Mouse (Mus musculus): ENCODE results near the gene Pon3. TPM values are rescaled to one million over a fixed set of nuclear protein-coding genes. Genes with fewer than 3 reads are reported as not detected.

Gene Pon3
- polyA plus RNA-seq, 1 experiment = 11.4 TPM

DNA sequence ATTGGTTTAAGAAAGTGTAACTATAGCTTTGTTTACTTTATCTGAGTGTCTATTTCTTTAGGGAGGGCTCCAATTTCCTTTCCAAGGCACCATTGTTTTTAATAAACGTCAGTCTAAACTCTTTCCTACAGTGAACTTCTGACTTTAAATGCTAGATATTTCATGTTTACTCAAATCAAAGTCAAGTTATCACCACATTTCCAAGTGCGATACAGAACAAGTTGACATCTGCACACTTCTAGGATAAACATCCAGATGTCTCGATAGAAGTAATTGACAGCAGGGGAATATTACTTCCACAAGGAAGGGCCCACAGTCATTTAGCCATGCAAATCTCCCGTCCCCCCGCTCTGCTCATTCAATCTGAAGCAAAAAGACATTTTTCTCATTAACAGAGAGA, 21.9 kb upstream of the Pon3 start:
- WGBS = 73% methylated on average over 5 of the region's 5 CpGs
- Histone ChIP-seq H3K4me3 (ENCODE audit: insufficient read depth, low read depth, low read length) (no peak overlapping the region), H3K27me3 (replicated peaks; ENCODE audit: control insufficient read depth, insufficient read depth, low read length) (no peaks in the 10 kb centered on the region), H3K36me3 (ENCODE audit: control insufficient read depth, insufficient read depth, low read length) (peaks cover 3% of the 10 kb centered on the region; the same call in 1 of the 2 replicates), H3K4me1 (ENCODE audit: control insufficient read depth, insufficient read depth, low read length) (0 out of 2 replicates have a peak, but pooled peaks cover 2% of the 10 kb centered on the region), H3K27ac (ENCODE audit: insufficient read depth, low read depth, low read length) (no peak overlapping the region)
- TF ChIP-seq POLR2A (IDR thresholded peaks at IDR 0.05; ENCODE audit: low read depth, low read length) (no peak), CTCF (conservative IDR thresholded peaks at IDR 0.05; ENCODE audit: insufficient read depth, insufficient read length, low read depth, low read length) (no peak)
- no peak for DNase-seq

DNA sequence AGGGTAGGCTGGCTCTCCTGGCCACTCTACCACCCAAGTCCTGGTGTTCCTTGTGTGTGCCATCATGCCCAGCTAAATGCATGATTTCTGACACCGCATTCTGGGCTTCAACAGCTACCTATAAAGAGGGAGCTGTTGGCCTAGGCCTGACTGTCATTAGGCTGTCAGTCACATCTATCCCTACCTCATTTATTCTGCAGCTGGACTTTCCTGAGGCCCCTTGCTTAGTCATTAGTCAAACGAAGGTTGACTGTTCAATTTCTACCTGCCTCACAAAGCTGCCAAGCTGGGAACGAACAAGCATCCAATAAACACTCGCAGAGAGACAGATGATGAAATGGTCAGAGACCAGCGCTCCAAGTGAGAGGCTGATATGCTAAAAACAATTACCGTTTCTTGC, 13.6 kb upstream of the Pon3 start:
- 86% methylated on average over 6 of the region's 6 CpGs for WGBS

DNA sequence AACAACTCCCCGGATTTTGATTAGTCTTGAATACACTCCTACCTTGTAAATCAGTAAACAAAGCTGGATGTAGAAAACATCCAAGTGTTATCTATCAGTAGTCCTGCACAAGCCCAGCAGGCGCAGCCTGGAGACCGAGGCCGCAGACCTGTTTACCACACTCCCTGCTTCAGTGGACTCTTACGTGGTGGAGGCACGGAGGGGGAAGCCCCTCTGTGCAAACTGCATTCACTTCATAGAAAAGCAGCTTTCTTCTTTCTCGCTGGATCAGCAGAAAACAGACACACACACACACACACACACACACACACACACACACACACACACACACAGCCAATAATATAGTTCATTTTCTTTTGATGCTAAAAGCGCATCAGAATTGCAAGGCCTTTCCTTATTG, 8.7 kb upstream of the Pon3 start:
- Histone ChIP-seq H3K4me1 (ENCODE audit: control insufficient read depth, insufficient read depth, low read length) (no peaks in the 10 kb centered on the region), H3K36me3 (ENCODE audit: control insufficient read depth, insufficient read depth, low read length) (peaks cover 1% of the 10 kb centered on the region; the same call in 1 of the 2 replicates)
- WGBS = 77% methylated on average over 8 of the region's 8 CpGs

More for the DNA sequence above, 13.6 kb upstream of the Pon3 start:
- Histone ChIP-seq H3K4me1 (ENCODE audit: control insufficient read depth, insufficient read depth, low read length) (no peaks in the 10 kb centered on the region), H3K27ac (ENCODE audit: insufficient read depth, low read depth, low read length) (no peak overlapping the region), H3K27me3 (replicated peaks; ENCODE audit: control insufficient read depth, insufficient read depth, low read length) (no peaks in the 10 kb centered on the region), H3K4me3 (ENCODE audit: insufficient read depth, low read depth, low read length) (no peak overlapping the region), H3K36me3 (ENCODE audit: control insufficient read depth, insufficient read depth, low read length) (no peaks in the 10 kb centered on the region)
- TF ChIP-seq POLR2A (IDR thresholded peaks at IDR 0.05; ENCODE audit: low read depth, low read length) = no peak
- no peak for TF ChIP-seq CTCF (conservative IDR thresholded peaks at IDR 0.05; ENCODE audit: insufficient read depth, insufficient read length, low read depth, low read length)
- DNase-seq = no peak

DNA sequence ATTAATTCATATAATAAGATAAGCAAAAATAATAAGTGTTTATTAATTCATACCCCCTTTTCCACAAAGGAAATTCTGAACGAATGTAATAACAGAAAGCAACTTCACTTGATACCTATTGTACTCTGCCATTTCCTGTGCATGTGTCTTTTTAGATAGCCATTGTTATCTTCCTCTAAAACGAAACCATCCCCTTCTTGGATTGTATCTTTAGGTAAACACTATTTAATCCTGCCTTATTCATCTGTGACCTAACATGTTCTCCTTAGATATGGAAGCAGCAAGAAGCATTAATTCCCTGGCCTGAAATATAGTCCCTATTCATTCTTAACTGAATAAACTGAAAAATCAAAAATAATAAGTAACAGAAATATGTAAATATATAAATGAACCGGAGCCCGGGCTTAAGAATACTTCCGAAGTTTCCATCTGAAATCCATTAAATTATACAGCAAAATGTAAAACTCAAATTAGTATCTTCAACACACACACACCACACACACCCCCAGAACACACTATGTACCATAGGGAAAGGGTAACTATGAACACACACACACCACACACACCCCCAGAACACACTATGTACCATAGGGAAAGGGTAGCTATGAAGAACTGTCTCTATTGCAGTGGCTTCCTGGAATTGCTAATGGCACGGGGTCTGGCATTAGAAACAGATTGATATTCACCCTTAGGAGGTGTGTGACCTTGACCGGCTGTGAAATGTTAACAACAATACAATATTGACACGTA, 7.3 kb upstream of the Pon3 start:
- 84% methylated on average over 8 of the region's 8 CpGs for WGBS
- no peak overlapping the region for H3K4me3 ChIP-seq (ENCODE audit: insufficient read depth, low read depth, low read length)
- no peaks in the 10 kb centered on the region for H3K27me3 ChIP-seq (replicated peaks; ENCODE audit: control insufficient read depth, insufficient read depth, low read length)
- no peaks in the 10 kb centered on the region for H3K4me1 ChIP-seq (ENCODE audit: control insufficient read depth, insufficient read depth, low read length)
- DNase-seq = no peak
- H3K27ac ChIP-seq (ENCODE audit: insufficient read depth, low read depth, low read length) = no peak overlapping the region
- peaks cover 1% of the 10 kb centered on the region; the same call in 1 of the 2 replicates for H3K36me3 ChIP-seq (ENCODE audit: control insufficient read depth, insufficient read depth, low read length)
- no peak for TF ChIP-seq CTCF (conservative IDR thresholded peaks at IDR 0.05; ENCODE audit: insufficient read depth, insufficient read length, low read depth, low read length)
- no peak for TF ChIP-seq POLR2A (IDR thresholded peaks at IDR 0.05; ENCODE audit: low read depth, low read length)

More for the DNA sequence above, 8.7 kb upstream of the Pon3 start:
- Histone ChIP-seq H3K27ac (ENCODE audit: insufficient read depth, low read depth, low read length) (no peak overlapping the region), H3K4me3 (ENCODE audit: insufficient read depth, low read depth, low read length) (no peak overlapping the region), H3K27me3 (replicated peaks; ENCODE audit: control insufficient read depth, insufficient read depth, low read length) (no peaks in the 10 kb centered on the region)
- DNase-seq = no peak
- no peak for TF ChIP-seq CTCF (conservative IDR thresholded peaks at IDR 0.05; ENCODE audit: insufficient read depth, insufficient read length, low read depth, low read length)
- no peak for TF ChIP-seq POLR2A (IDR thresholded peaks at IDR 0.05; ENCODE audit: low read depth, low read length)

DNA sequence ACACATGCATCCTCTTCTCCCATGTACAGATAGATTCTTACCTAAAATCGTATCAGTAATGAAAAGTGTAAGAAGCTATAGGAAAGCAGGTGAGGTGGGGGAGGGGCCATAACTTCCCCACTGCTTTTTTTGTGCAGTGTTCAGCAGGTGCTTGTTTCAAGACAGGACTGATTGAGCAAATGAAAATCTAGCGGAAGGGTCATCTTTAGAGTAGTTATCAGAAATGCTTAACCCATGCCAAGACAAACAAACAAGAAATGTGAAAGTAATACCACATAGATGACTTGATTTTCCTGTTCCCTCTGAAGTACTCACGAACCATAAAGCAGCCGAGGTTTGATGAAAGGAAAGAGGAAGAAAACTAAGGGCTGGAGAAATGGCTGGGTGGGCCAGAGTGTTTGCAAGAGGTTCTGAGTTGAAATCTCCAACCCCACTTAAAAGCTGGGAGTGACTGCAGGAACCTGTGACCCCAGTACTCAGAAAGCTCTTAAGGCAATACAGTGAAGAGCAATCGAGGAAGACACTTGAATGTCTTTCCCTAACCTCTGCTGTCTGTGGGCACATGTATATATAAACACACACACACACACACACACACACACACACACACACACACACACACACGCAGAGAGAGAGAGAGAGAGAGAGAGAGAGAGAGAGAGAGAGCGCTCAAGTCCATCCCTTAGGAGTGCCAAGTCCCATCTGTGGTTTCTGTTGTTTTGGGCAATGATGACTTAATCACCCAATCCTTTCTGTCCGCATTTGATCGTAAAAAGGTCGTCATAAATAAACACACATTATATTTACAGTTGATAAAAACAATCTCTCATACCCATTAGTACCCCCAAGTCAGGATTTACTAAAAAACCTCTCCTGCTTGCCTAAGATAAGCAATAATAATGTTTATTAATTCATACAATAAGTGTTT, 6.5 kb upstream of the Pon3 start:
- 74% methylated on average over 10 of the region's 10 CpGs for WGBS
- Histone ChIP-seq H3K27me3 (replicated peaks; ENCODE audit: control insufficient read depth, insufficient read depth, low read length) (no peaks in the 10 kb centered on the region), H3K36me3 (ENCODE audit: control insufficient read depth, insufficient read depth, low read length) (peaks cover 1% of the 10 kb centered on the region; the same call in 1 of the 2 replicates), H3K4me3 (ENCODE audit: insufficient read depth, low read depth, low read length) (no peak overlapping the region), H3K27ac (ENCODE audit: insufficient read depth, low read depth, low read length) (no peak overlapping the region), H3K4me1 (ENCODE audit: control insufficient read depth, insufficient read depth, low read length) (no peaks in the 10 kb centered on the region)
- DNase-seq = no peak
- TF ChIP-seq POLR2A (IDR thresholded peaks at IDR 0.05; ENCODE audit: low read depth, low read length) = no peak
- no peak for TF ChIP-seq CTCF (conservative IDR thresholded peaks at IDR 0.05; ENCODE audit: insufficient read depth, insufficient read length, low read depth, low read length)

DNA sequence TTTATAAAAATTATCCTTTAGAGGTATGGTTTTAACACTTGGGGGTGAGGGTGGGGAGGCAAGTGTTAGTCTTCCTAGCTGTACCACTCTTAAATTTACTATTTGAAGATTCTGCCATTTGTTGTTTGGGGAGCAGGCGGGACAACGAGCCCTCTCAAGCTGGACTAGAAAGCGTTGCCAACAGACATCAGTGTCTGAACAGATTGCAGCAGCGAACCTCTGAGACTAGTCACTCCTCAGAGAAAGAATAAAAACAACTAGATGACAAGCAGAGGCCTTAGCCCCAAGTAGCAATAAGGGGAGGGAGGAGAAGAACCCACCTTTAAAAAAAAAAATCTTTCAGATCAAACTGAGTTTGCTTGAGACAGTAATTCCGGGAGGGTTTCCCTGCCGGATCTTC, 795 bp downstream of the Pon3 start:
- no peaks in the 10 kb centered on the region for H3K4me1 ChIP-seq (ENCODE audit: control insufficient read depth, insufficient read depth, low read length)
- peak overlapping the region; percentile 71 for H3K4me3 ChIP-seq (ENCODE audit: insufficient read depth, low read depth, low read length)
- TF ChIP-seq CTCF (conservative IDR thresholded peaks at IDR 0.05; ENCODE audit: insufficient read depth, insufficient read length, low read depth, low read length) (no peak), POLR2A (IDR thresholded peaks at IDR 0.05; ENCODE audit: low read depth, low read length) (no peak)
- H3K27me3 ChIP-seq (replicated peaks; ENCODE audit: control insufficient read depth, insufficient read depth, low read length) = no peaks in the 10 kb centered on the region
- DNase-seq = no peak
- H3K36me3 ChIP-seq (ENCODE audit: control insufficient read depth, insufficient read depth, low read length) = no peaks in the 10 kb centered on the region
- 45% methylated on average over 6 of the region's 6 CpGs for WGBS
- no peak overlapping the region for H3K27ac ChIP-seq (ENCODE audit: insufficient read depth, low read depth, low read length)

DNA sequence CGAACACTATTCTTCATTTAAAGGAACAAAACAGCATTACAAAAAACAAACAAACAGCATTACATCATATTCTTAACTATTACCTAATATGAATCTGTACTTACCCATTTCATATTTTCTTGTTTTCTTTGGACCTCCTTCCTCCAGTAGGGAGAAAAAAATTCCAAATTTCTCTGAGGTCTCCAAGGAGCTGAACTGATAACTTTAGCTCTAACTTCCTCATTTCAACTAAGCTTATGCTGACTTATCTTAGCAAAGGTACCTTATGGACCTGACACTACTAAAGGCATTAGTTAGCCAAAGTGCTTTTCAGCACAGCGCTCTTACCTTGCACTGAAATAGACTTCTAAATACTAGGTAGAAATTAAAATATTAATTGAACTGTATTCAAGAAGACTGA, 1.2 kb downstream of the Pon3 start:
- no peak for DNase-seq
- TF ChIP-seq POLR2A (IDR thresholded peaks at IDR 0.05; ENCODE audit: low read depth, low read length) (no peak), CTCF (conservative IDR thresholded peaks at IDR 0.05; ENCODE audit: insufficient read depth, insufficient read length, low read depth, low read length) (no peak)
- H3K36me3 ChIP-seq (ENCODE audit: control insufficient read depth, insufficient read depth, low read length) = no peaks in the 10 kb centered on the region
- no peaks in the 10 kb centered on the region for H3K4me1 ChIP-seq (ENCODE audit: control insufficient read depth, insufficient read depth, low read length)
- 96% methylated on average over 2 of the region's 2 CpGs for WGBS
- no peak overlapping the region for H3K4me3 ChIP-seq (ENCODE audit: insufficient read depth, low read depth, low read length)
- H3K27me3 ChIP-seq (replicated peaks; ENCODE audit: control insufficient read depth, insufficient read depth, low read length) = no peaks in the 10 kb centered on the region
- no peak overlapping the region for H3K27ac ChIP-seq (ENCODE audit: insufficient read depth, low read depth, low read length)

Measured in kidney, adult 2 months (tissue).